Mouse (Mus musculus) c-Kit-positive CD71-negative TER-119-negative erythroid progenitor cells, embryonic 14.5 days (primary cell): ENCODE measurements at regions not wholly inside any gene's neighbourhood (a gene's known extent, or its start where the extent isn't known, plus 50 kb on each side); places are given as distances from the start of the nearest gene placed in this dataset.

Experiments
- DNase-seq: peaks from one replicate; pipeline ENCODE4 v3.0.0-alpha.2; 2013; ENCODE audit warnings: low read depth

- DNase-seq = no peak
Observed at GRCm38 (mm10) chr8:34372666-34372980, 261.1 kb upstream of the Gm10131 start.

GRCm38 (mm10) chr8:34371973-34372665 lies 260.6 kb upstream of the Gm10131 start:
- no peak for DNase-seq

- no peak for DNase-seq
Observed at GRCm38 (mm10) chr8:34371391-34371790, 259.9 kb upstream of the Gm10131 start.

- no peak for DNase-seq
Observed at GRCm38 (mm10) chr8:34368556-34368955, 257.0 kb upstream of the Gm10131 start.

- DNase-seq = no peak
Observed at GRCm38 (mm10) chr8:34364446-34365035, 253.0 kb upstream of the Gm10131 start.

GRCm38 (mm10) chr8:34363679-34364078 lies 252.1 kb upstream of the Gm10131 start:
- DNase-seq = no peak

GRCm38 (mm10) chr8:34363131-34363530 lies 251.6 kb upstream of the Gm10131 start:
- no peak for DNase-seq

GRCm38 (mm10) chr8:34361377-34361776 lies 249.8 kb upstream of the Gm10131 start:
- no peak for DNase-seq

GRCm38 (mm10) chr8:34359776-34360175 lies 248.2 kb upstream of the Gm10131 start:
- no peak for DNase-seq

GRCm38 (mm10) chr8:34355059-34355458 lies 243.5 kb upstream of the Gm10131 start:
- DNase-seq = no peak

- DNase-seq = no peak
Observed at GRCm38 (mm10) chr8:34353140-34353855, 241.8 kb upstream of the Gm10131 start.

GRCm38 (mm10) chr8:34334851-34335250 lies 223.3 kb upstream of the Gm10131 start:
- DNase-seq = no peak

- DNase-seq = no peak
Observed at GRCm38 (mm10) chr8:34331673-34332072, 220.1 kb upstream of the Gm10131 start.

- DNase-seq = no peak
Observed at GRCm38 (mm10) chr8:34326614-34326965, 215.1 kb upstream of the Gm10131 start.

GRCm38 (mm10) chr8:34325841-34326613 lies 214.5 kb upstream of the Gm10131 start:
- DNase-seq = no peak

GRCm38 (mm10) chr8:34320158-34320587 lies 208.6 kb upstream of the Gm10131 start:
- DNase-seq = no peak

GRCm38 (mm10) chr8:34319719-34320118 lies 208.2 kb upstream of the Gm10131 start:
- DNase-seq = no peak

- DNase-seq = no peak
Observed at GRCm38 (mm10) chr8:34315233-34315632, 203.7 kb upstream of the Gm10131 start.

- DNase-seq = no peak
Observed at GRCm38 (mm10) chr8:34305542-34306485, 194.3 kb upstream of the Gm10131 start.

GRCm38 (mm10) chr8:34303815-34304214 lies 192.3 kb upstream of the Gm10131 start:
- no peak for DNase-seq

GRCm38 (mm10) chr8:34300331-34300903 lies 188.9 kb upstream of the Gm10131 start:
- DNase-seq = no peak
